Mouse (Mus musculus) frontal cortex, postnatal 25 days (tissue): Measurements from ENCODE around the gene Elmod1.
"Not testable (repeated sequence)": the region's sequence is repeated elsewhere in the genome, so short reads cannot be mapped to it uniquely, and the experiment has no call there.

Experiments
- DNase-seq, 2 experiments: peaks; one replicate each; pipeline ENCODE4 v3.0.0; 2022; ENCODE audit warnings: low spot score in 2 of 2

The Elmod1 gene

GRCm38 (mm10) chr9:53975122-53975518, at the start of gene Elmod1:
TSS of gene Elmod1 (minus strand) at chr9:53975301.
- peak; percentile 46 to 68 for DNase-seq

GRCm38 (mm10) chr9:54022795-54023194, 47.7 kb upstream of the Elmod1 start:
- DNase-seq, result no peak

- DNase-seq, result no peak
Measured at GRCm38 (mm10) chr9:53994528-53994927, 19.4 kb upstream of the Elmod1 start.

GRCm38 (mm10) chr9:53992567-53992966, 17.5 kb upstream of the Elmod1 start:
- not testable (repeated sequence) for DNase-seq

- DNase-seq, result no peak
Measured at GRCm38 (mm10) chr9:53990921-53991320, 15.8 kb upstream of the Elmod1 start.

- DNase-seq, result no peak
Measured at GRCm38 (mm10) chr9:53986972-53987371, 11.9 kb upstream of the Elmod1 start.

- peak in 1 of 2 experiments; percentile 41 for DNase-seq
Measured at GRCm38 (mm10) chr9:53984868-53985267, 9.8 kb upstream of the Elmod1 start.

GRCm38 (mm10) chr9:53974328-53975121, 576 bp downstream of the Elmod1 start:
- DNase-seq, result peak in 1 of 2 experiments; percentile 35

- no peak for DNase-seq
Measured at GRCm38 (mm10) chr9:53973929-53974327, 1.2 kb downstream of the Elmod1 start.

GRCm38 (mm10) chr9:53973241-53973640, 1.9 kb downstream of the Elmod1 start:
- DNase-seq, result no peak

GRCm38 (mm10) chr9:53972358-53972757, 2.7 kb downstream of the Elmod1 start:
- no peak for DNase-seq

- DNase-seq, result no peak
Measured at GRCm38 (mm10) chr9:53967610-53968368, 7.3 kb downstream of the Elmod1 start.

GRCm38 (mm10) chr9:53957021-53957420, 18.1 kb downstream of the Elmod1 start:
- DNase-seq, result no peak

GRCm38 (mm10) chr9:53954853-53955252, 20.2 kb downstream of the Elmod1 start:
- DNase-seq, result no peak

- no peak for DNase-seq
Measured at GRCm38 (mm10) chr9:53947463-53947862, 27.6 kb downstream of the Elmod1 start.

GRCm38 (mm10) chr9:53938555-53938954, 36.5 kb downstream of the Elmod1 start:
- no peak for DNase-seq

- peak; percentile 59 to 61 for DNase-seq
Measured at GRCm38 (mm10) chr9:53934179-53934578, 40.9 kb downstream of the Elmod1 start.

- no peak for DNase-seq
Measured at GRCm38 (mm10) chr9:53933375-53933774, 41.7 kb downstream of the Elmod1 start.

GRCm38 (mm10) chr9:53930906-53931305, 44.2 kb downstream of the Elmod1 start:
- no peak for DNase-seq

GRCm38 (mm10) chr9:53921061-53921460, 54.0 kb downstream of the Elmod1 start:
- DNase-seq, result no peak

GRCm38 (mm10) chr9:53915929-53916721, 59.0 kb downstream of the Elmod1 start:
- no peak for DNase-seq

- no peak for DNase-seq
Measured at GRCm38 (mm10) chr9:53910823-53911222, 64.3 kb downstream of the Elmod1 start.
